Mouse (Mus musculus) mesoderm, embryonic 11.5 days (tissue): ENCODE data around the gene Dcst2.

ENCODE experiments used
- DNase-seq: peaks from one replicate; pipeline ENCODE4 v3.0.0-alpha.2; 2012; ENCODE audit warnings: low read depth, low spot score

Gene Dcst2

GRCm38 (mm10) chr3:89360237-89360636 is 1.5 kb upstream of the Dcst2 start:
- DNase-seq: no peak

DNA sequence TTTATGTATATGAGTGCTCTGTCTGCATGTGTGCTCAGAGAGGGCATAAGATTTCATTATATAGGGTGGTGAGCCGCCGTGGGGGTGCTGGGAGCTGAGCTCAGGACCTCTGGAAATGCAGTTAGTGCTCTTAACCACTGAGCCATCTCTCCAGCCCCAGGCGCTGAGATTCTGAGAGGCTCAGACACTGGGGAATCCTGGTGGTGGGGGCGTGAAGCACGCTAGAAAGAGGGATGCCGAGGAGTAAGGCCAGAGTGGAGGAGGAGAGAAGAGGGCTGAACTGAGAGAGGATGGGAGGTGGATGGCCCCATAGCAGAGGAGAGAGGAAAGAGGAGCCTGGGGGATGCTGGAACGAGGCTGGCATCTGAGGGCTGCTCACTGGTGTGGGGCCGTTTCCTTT is 2.9 kb downstream of the Dcst2 start:
- DNase-seq: no peak

GRCm38 (mm10) chr3:89365153-89365485 is 3.3 kb downstream of the Dcst2 start, which contains the start of gene Dcst1:
Dcst1 (minus strand) TSS chr3:89365253.
- DNase-seq: no peak

DNA sequence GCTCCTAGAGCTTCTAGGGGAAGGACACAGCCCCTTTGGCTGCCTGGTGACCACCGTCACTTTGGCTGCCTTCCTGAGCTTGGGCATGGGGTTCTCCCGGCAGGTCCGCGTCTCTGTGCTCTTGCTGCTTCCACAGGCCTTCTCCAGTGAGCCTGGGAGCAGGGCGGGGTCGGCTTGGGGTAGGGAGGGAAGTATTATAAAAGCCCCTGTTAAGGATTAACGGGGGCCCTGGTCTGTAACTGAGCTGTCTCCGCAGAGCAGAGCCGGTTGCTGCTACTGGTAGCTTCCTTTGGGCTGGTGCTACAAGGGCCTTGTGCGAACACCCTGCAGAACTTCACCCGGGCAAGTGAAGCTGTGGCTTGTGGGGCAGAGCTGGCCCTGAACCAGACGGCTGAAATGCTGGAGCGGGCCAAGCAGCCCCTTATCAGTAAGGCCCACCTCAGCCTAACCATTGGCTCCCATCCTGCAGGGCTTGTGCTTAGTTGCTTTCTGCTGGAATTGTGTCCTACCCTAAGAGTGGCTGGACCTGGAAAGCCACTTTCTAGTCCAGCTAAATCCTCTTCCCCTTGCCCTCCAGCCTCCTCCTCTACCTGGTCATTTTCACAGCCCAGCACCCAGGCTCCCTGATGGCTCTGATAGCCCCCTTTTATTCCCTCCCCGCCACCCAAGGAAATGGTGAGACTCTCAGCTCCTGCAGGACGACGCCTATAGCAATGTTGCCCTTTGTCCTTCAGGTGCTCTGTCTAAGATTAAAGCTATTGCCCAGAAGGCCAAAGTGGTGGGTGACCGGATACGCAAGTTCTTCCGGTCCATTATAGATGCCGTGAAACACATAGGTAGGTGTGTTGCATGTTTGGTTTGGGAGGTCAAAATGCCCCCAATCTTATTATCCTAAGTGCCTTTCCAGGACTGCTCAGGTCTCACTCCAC is 4.0 kb downstream of the Dcst2 start:
- DNase-seq: no peak

DNA sequence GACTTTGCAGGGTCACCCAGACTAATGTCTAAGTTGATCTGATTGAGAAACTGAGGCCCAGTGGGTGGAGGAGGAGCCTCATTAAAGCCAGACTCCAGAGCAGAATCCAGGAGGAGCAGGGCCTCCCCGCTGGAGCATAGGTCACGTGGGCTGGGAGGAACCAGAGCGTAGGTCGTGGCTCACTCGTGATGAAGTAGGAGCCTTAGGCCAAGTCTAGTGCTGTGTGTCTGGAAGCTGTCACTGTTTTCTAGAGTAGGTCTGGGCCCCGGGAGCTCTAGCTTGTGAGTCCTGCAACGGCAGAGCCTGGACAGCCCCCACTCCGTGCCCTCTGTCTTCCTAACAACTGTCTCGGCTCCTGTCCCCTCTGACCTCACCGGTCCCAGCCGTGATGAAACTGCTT is 5.6 kb downstream of the Dcst2 start:
- no peak for DNase-seq

GRCm38 (mm10) chr3:89373581-89374231 is 11.9 kb downstream of the Dcst2 start:
- DNase-seq: no peak

GRCm38 (mm10) chr3:89377831-89378230 is 16.1 kb downstream of the Dcst2 start:
- DNase-seq: no peak

GRCm38 (mm10) chr3:89378394-89379067 is 16.8 kb downstream of the Dcst2 start:
- DNase-seq: peak; percentile 90

GRCm38 (mm10) chr3:89379388-89380131 is 17.8 kb downstream of the Dcst2 start:
- no peak for DNase-seq

GRCm38 (mm10) chr3:89380291-89380690 is 18.5 kb downstream of the Dcst2 start:
- DNase-seq: no peak

DNA sequence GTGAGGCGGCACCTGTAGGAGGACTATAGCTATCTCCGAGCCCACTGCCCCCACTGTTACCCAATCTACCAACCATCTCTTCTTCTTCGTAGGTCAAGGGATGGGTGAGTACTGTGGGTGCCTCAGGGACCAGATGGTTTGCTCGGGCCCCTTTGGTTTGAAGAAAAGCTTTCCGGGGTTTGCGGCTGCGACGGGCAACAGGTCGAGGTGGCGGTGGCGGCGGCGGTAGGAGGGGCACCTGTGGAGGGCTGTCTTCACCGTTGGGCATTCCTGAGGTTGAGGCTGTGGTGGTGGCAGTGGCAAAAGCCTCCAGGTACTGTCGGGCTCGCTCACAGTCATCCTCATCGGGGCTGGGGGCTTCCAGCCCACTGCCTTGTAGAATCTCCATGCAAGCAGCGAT is 18.9 kb downstream of the Dcst2 start:
- no peak for DNase-seq

- no peak for DNase-seq
Measured at GRCm38 (mm10) chr3:89381233-89381632, 19.5 kb downstream of the Dcst2 start.

GRCm38 (mm10) chr3:89382033-89382882 is 20.5 kb downstream of the Dcst2 start:
- no peak for DNase-seq

GRCm38 (mm10) chr3:89382950-89383349 is 21.2 kb downstream of the Dcst2 start:
- no peak for DNase-seq

GRCm38 (mm10) chr3:89383651-89384255 is 22.0 kb downstream of the Dcst2 start:
- no peak for DNase-seq

GRCm38 (mm10) chr3:89384331-89385076 is 22.7 kb downstream of the Dcst2 start:
- no peak for DNase-seq

GRCm38 (mm10) chr3:89385451-89385850 is 23.7 kb downstream of the Dcst2 start:
- DNase-seq: no peak

DNA sequence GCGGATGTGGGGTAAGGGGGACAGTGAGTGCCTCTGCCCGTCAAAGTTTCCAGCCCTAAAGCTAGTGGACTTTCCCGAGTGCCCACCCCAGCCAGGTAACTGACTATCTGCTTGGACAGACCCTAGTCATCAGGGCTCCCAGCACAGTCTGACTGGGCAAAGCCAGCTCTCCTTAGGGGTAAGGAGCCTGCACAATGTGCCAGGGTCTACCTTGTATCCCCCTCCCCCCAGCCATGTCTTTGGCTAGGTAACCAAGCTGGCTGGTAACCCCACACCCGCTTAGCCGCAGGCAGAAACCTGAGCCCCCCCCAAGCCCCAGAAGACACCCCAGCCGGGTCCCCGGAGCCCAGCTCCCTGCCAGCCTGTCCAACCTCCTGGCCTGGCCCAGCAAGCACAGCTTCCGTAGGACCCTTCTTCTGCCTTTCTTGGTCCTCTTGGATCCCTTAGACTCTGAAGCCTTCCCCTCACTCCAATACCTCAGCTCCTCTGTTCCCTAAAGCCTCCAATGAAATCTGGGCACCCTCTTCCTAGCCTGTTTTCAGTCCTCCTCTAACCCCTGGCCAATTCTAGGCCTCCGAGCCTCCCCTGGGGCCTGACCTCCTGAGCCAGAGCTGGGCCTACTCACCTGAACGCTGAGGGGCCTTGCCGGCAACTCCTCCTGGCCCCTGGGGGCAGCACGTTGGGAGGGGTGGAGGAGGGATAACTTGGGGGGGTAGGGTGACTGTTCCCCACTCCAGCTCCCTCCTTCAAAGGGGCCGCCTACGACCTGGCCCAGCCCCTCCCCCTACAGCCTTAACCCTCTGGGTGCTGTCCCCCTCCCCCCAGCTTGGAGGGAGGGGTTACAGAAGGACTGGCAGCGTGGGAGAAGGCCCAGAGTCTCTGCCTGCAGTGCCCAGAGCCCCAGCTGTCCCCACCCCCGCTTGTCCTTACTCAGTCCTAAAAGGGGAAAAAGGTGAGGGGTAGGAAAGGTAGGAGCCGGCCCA is 25.0 kb downstream of the Dcst2 start:
- DNase-seq: no peak
